Mouse (Mus musculus): Measurements from ENCODE around the gene Gm14444.
"Not testable (repeated sequence)": the region's sequence is repeated elsewhere in the genome, so short reads cannot be mapped to it uniquely, and the experiment has no call there.

The Gm14444 gene

DNA sequence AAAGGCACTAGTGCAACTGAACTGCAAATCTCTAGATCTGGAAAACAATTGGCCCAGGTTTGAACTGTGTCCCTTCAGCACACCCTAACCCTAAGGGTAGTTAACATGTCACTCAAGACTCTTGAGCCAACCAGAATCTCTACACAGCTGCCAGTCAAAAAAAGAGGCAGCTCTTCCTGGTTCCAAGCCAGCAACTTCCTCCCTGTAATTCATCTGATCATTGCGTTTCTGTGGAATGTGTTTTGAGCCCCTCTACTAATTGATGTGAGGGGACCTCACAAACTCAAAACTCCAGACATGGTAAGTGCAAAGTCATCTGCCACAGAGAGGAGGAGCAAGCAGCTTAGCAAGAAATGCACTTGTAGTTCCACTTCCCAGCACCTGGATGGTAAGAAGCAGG is at the start of gene Gm14444:
Gm14444 (plus strand) TSS at position 220 of the 400 bp plus-strand sequence.
- DNase-seq (ENCODE audit: low read depth, low spot score), result not testable (repeated sequence)

DNA sequence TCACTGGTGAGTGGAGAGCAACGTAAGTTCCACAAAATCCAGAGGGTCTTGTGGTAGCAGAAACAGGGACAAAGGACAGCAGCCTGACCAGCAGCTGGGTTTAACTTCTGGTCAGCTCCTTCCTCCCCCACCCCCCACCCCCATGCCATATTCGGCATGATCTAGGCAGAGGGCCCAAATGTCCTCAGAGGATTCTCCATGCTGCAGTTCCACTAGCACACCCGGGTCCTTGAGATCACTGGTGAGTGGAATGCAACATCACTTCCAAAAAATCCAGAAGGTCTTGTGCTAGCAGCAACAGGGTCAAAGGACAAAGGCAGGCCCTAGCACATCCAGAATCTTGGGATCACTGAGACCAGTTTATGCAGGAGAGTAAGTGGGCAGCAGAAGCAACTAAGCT is 44.6 kb upstream of the Gm14444 start:
- not testable (repeated sequence) for DNase-seq (ENCODE audit: low read depth, low spot score)

DNA sequence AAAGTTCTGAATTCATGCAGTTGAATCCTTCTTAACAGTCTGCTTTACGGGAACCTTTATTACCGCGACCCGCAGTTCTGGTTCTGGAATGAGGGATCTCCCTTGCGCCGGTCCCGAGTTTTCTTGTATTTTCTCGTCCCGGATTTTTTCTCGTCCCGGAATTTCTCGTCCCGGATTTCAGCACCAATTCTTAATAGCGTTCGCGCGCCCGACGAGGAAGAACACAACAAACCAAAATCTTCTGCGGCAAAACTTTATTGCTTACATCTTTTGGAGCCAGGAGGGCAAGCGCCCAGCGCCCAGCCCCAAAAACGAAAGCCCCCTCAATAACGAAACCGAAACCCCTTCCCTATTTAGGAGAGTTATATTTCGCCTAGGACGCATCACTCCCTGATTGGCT is 34.2 kb downstream of the Gm14444 start:
- not testable (repeated sequence) for DNase-seq (ENCODE audit: low read depth, low spot score)

DNA sequence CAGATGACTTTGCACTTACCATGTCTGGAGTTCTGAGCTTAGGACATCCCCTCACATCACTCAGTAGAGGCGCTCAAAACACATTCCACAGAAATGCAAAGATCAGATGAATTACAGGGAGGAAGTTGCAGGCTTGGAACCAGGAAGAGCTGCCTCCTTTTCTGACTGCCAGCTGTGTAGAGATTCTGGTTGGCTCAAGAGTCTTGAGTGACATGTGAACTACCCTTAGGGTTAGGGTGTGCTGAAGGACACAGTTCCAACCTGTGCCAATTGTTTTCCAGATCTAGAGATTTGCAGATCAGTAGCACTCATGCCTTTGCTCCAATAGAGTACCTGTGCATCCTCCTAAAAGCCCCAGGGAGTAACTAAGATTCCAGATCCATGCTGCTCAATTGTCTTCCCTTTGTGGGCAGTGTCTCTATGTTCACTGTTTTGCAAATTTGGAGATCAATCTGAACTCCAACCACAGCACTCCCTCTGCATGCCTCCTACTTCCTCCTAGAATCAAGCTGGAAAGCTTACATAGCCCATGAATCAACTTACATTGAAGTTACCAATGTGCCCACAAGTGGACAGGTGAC is 57.7 kb downstream of the Gm14444 start, which contains the start of gene Gm14393:
Gm14393 (minus strand) TSS at position 101 of the 581 bp plus-strand sequence.
- not testable (repeated sequence) for DNase-seq (ENCODE audit: low read depth, low spot score)

Data from telencephalon, adult 2 months (tissue).